Mouse (Mus musculus) heart, adult 2 months (tissue): Measurements from ENCODE around the gene Pum3. TPM values are rescaled to one million over a fixed set of nuclear protein-coding genes. Genes with fewer than 3 reads are reported as not detected.

Experiments
- DNase-seq, 2 experiments: peaks; one replicate each; pipeline ENCODE4 v3.0.0; 2021
- H3K27ac ChIP-seq: fragments of 200-600 bp; 2 replicates; pipeline ENCODE4 v1.8.1; 2022
- H3K27me3 ChIP-seq: fragments of 200-500 bp; 2 replicates; pipeline ENCODE4 v1.6.1; 2012; ENCODE audit warnings: mild to moderate bottlenecking, low read length, inconsistent platforms, mixed read lengths; ENCODE audit not compliant: control insufficient read depth, insufficient read depth
- H3K36me3 ChIP-seq: fragments of 200-500 bp; 2 replicates; pipeline ENCODE4 v1.6.1; 2012; ENCODE audit warnings: low read length, inconsistent platforms; ENCODE audit not compliant: control insufficient read depth, insufficient read depth
- H3K4me1 ChIP-seq: fragments of 200-500 bp; 2 replicates; pipeline ENCODE4 v1.6.1; 2011; ENCODE audit warnings: low read length; ENCODE audit not compliant: control insufficient read depth, insufficient read depth
- H3K4me3 ChIP-seq: fragments of 200-600 bp; 2 replicates; pipeline ENCODE4 v1.8.1; 2022
- H3K79me2 ChIP-seq: fragments of 200-500 bp; replicated peaks from 2 replicates; pipeline ENCODE4 v1.6.1; 2012; ENCODE audit warnings: mild to moderate bottlenecking, inconsistent platforms, low read length, moderate library complexity, mixed read lengths; ENCODE audit not compliant: control insufficient read depth, insufficient read depth
- H3K9ac ChIP-seq: fragments of 200-500 bp; 2 replicates; pipeline ENCODE4 v1.6.1; 2012; ENCODE audit warnings: low read depth, mild to moderate bottlenecking, control low read depth, inconsistent platforms, low read length, mixed read lengths
- CTCF ChIP-seq: fragments of 200-600 bp; IDR thresholded peaks from 2 replicates; pipeline ENCODE4 v1.8.1; 2022; ENCODE audit warnings: antibody characterized with exemption, mild to moderate bottlenecking, moderate library complexity
- EP300 ChIP-seq: fragments of 200-500 bp; IDR thresholded peaks from 2 replicates; pipeline ENCODE4 v1.6.1; 2011; ENCODE audit warnings: low read depth, low read length, control low read depth; ENCODE audit not compliant: insufficient read depth
- POLR2A ChIP-seq: fragments of 200-500 bp; IDR thresholded peaks from 2 replicates; pipeline ENCODE4 v1.6.1; 2011; ENCODE audit warnings: mild to moderate bottlenecking, low read depth, low read length, control low read depth; ENCODE audit not compliant: insufficient read depth
- whole genome bisulfite sequencing: fragments of 180-500 bp; shearing (Covaris S2); methylation state at CpG from one replicate; pipeline ENCODE4 v1.1.7; 2018; 5-methylcytosine and 5-hydroxymethylcytosine counted together
- intact Hi-C: fragments of 180-260 bp; cut with DNase I; formaldehyde crosslinking; loops from one replicate; pipeline ENCODE4 v1.15.1; 2025
- polyA plus RNA-seq: library from polyadenylated mRNA; depleted of rRNA; stranded (reverse); fragments of >200 nt; gene quantifications from 2 replicates; pipeline ENCODE4 v1.2.3, GENCODE M21; 2012; rRNA removed
- total RNA-seq, 2 experiments: library from RNA; stranded (reverse); gene quantifications; 2 replicates each; pipeline ENCODE4 v1.2.3; 2021

Gene Pum3
- total and polyA plus RNA-seq, 3 experiments: 22.7 to 33.7 (median 30.9) TPM

GRCm38 (mm10) chr19:27364521-27364931 is 65.1 kb downstream of the Pum3 start:
- H3K9ac ChIP-seq: no peak overlapping the region
- peaks cover 2% of the 10 kb centered on the region; the same call in 1 of the 2 replicates for H3K4me1 ChIP-seq
- DNase-seq: peak; percentile 45 to 66
- H3K36me3 ChIP-seq: no peaks in the 10 kb centered on the region
- intact Hi-C loops: no loop called here
- peak overlapping the region; percentile 22 for H3K4me3 ChIP-seq
- H3K27me3 ChIP-seq: no peaks in the 10 kb centered on the region
- TF ChIP-seq CTCF: no peak
- TF ChIP-seq EP300: no peak
- no peak for TF ChIP-seq POLR2A
- H3K27ac ChIP-seq: peak overlapping the region; percentile 44
- H3K79me2 ChIP-seq: no peaks in the 10 kb centered on the region
- 24% methylated on average over 8 of the region's 8 CpGs for WGBS

GRCm38 (mm10) chr19:27363891-27364290 is 65.7 kb downstream of the Pum3 start:
- Histone ChIP-seq H3K9ac (no peak overlapping the region), H3K36me3 (no peaks in the 10 kb centered on the region), H3K27ac (no peak overlapping the region), H3K27me3 (no peaks in the 10 kb centered on the region), H3K79me2 (no peaks in the 10 kb centered on the region), H3K4me1 (peaks cover 2% of the 10 kb centered on the region; the same call in 1 of the 2 replicates), H3K4me3 (no peak overlapping the region)
- intact Hi-C loops: no loop called here
- WGBS: 54% methylated on average over 4 of the region's 4 CpGs
- no peak for TF ChIP-seq EP300
- no peak for DNase-seq

- H3K27ac ChIP-seq: no peak overlapping the region
- H3K9ac ChIP-seq: no peak overlapping the region
- no peak for TF ChIP-seq EP300
- TF ChIP-seq POLR2A: no peak
- TF ChIP-seq CTCF: no peak
- H3K4me3 ChIP-seq: no peak overlapping the region
- no peaks in the 10 kb centered on the region for H3K27me3 ChIP-seq
- peaks cover 2% of the 10 kb centered on the region; the same call in 1 of the 2 replicates for H3K4me1 ChIP-seq
- intact Hi-C loops: no loop called here
- no peaks in the 10 kb centered on the region for H3K79me2 ChIP-seq
- DNase-seq: no peak
- H3K36me3 ChIP-seq: no peaks in the 10 kb centered on the region
Measured at GRCm38 (mm10) chr19:27360381-27360780, 69.2 kb downstream of the Pum3 start.

- intact Hi-C loops: no loop called here
Measured at GRCm38 (mm10) chr19:27351700-27352099, 77.9 kb downstream of the Pum3 start.

GRCm38 (mm10) chr19:27346501-27346900 is 83.1 kb downstream of the Pum3 start:
- no peaks in the 10 kb centered on the region for H3K36me3 ChIP-seq
- intact Hi-C loops: no loop called here

More at GRCm38 (mm10) chr19:27351700-27352099, 77.9 kb downstream of the Pum3 start:
- Histone ChIP-seq H3K4me1 (no peaks in the 10 kb centered on the region), H3K79me2 (no peaks in the 10 kb centered on the region), H3K27ac (no peak overlapping the region), H3K4me3 (no peak overlapping the region), H3K36me3 (no peaks in the 10 kb centered on the region), H3K27me3 (no peaks in the 10 kb centered on the region), H3K9ac (no peak overlapping the region)
- no peak for DNase-seq
- WGBS: 36% methylated on average over 6 of the region's 6 CpGs
- no peak for TF ChIP-seq POLR2A
- no peak for TF ChIP-seq CTCF
- no peak for TF ChIP-seq EP300

More at GRCm38 (mm10) chr19:27346501-27346900, 83.1 kb downstream of the Pum3 start:
- H3K4me1 ChIP-seq: no peaks in the 10 kb centered on the region
- no peak overlapping the region for H3K4me3 ChIP-seq
- no peaks in the 10 kb centered on the region for H3K79me2 ChIP-seq
- no peak overlapping the region for H3K27ac ChIP-seq
- 85% methylated on average over 1 of the region's 1 CpGs for WGBS
- H3K27me3 ChIP-seq: no peaks in the 10 kb centered on the region
- no peak for DNase-seq
- TF ChIP-seq EP300 (no peak), POLR2A (no peak), CTCF (no peak)
- no peak overlapping the region for H3K9ac ChIP-seq

Other genes starting within 250 kb of the Pum3 start
- 100 to 1,000 TPM; 211 to 261 TPM for gene Vldlr, start 213.3 kb downstream of the Pum3 start, total RNA-seq
- 72.6 and 125 TPM in 2 replicates for gene Vldlr, start 213.3 kb downstream of the Pum3 start, polyA plus RNA-seq
- gene Kcnv2, start 107.2 kb downstream of the Pum3 start, total RNA-seq: 1 to 10 TPM; 4.2 to 5.4 TPM
- gene Kcnv2, start 107.2 kb downstream of the Pum3 start, polyA plus RNA-seq: 2.2 and 8.9 TPM in 2 replicates